Mouse (Mus musculus): ENCODE results near the gene Sdk2. TPM values are rescaled to one million over a fixed set of nuclear protein-coding genes. Genes with fewer than 3 reads are reported as not detected.

The Sdk2 gene
- total and polyA plus RNA-seq, 3 experiments, result 0.13 TPM; not detected in 2

GRCm38 (mm10) chr11:113970026-113970425 is 96.8 kb downstream of the Sdk2 start:
- Histone ChIP-seq H3K4me3 (ENCODE audit: control insufficient read depth in 1 of 2, insufficient read depth in 1 of 2, low read depth in 2 of 2, low read length in 2 of 2) (no peak overlapping the region), H3K4me1 (ENCODE audit: control insufficient read depth in 1 of 2, insufficient read depth in 2 of 2, low read length in 2 of 2) (no peaks in the 10 kb centered on the region), H3K9ac (ENCODE audit: control insufficient read depth, low read depth, low read length, poor library complexity, severe bottlenecking) (no peak overlapping the region), H3K27ac (ENCODE audit: control insufficient read depth, low read depth, low read length) (no peak overlapping the region), H3K27me3 (ENCODE audit: control insufficient read depth in 1 of 2, insufficient read depth in 2 of 2, low read length in 2 of 2) (no peaks in the 10 kb centered on the region), H3K79me2 (ENCODE audit: control insufficient read depth, insufficient read depth, low read length, poor library complexity) (no peaks in the 10 kb centered on the region), H3K9me3 (replicated peaks; ENCODE audit: insufficient read depth, low read length) (no peaks in the 10 kb centered on the region), H3K36me3 (ENCODE audit: control insufficient read depth in 1 of 2, insufficient read depth in 2 of 2, low read length in 2 of 2) (no peaks in the 10 kb centered on the region)
- DNase-seq (ENCODE audit: low read depth, low spot score), result no peak
- TF ChIP-seq USF1 (IDR thresholded peaks at IDR 0.05; ENCODE audit: low read depth, low read length), result no peak
- TF ChIP-seq BHLHE40 (IDR thresholded peaks at IDR 0.05; ENCODE audit: borderline replicate concordance, low read depth, low read length), result no peak
- TF ChIP-seq TAL1 (IDR thresholded peaks at IDR 0.05; ENCODE audit: low read length), result no peak
- no peak for TF ChIP-seq TBP (IDR thresholded peaks at IDR 0.05; ENCODE audit: low read depth, low read length)
- TF ChIP-seq RCOR1 (IDR thresholded peaks at IDR 0.05; ENCODE audit: low read depth, low read length), result no peak

- no peaks in the 10 kb centered on the region for H3K36me3 ChIP-seq (ENCODE audit: control insufficient read depth in 1 of 2, insufficient read depth in 2 of 2, low read length in 2 of 2)
- no peak for TF ChIP-seq MAZ (IDR thresholded peaks at IDR 0.05; ENCODE audit: low read depth, low read length)
- TF ChIP-seq NRF1 (IDR thresholded peaks at IDR 0.05; ENCODE audit: insufficient read depth, low read depth, low read length, poor library complexity, severe bottlenecking), result no peak
- no peak for TF ChIP-seq USF2 (IDR thresholded peaks at IDR 0.05; ENCODE audit: borderline replicate concordance in 1 of 2, insufficient read depth in 1 of 2, low read depth in 1 of 2, low read length in 2 of 2)
- no peak for TF ChIP-seq MXI1 (IDR thresholded peaks at IDR 0.05; ENCODE audit: low read depth, low read length)
- TF ChIP-seq BHLHE40 (IDR thresholded peaks at IDR 0.05; ENCODE audit: borderline replicate concordance, low read depth, low read length), result no peak
- no peak for TF ChIP-seq MYC (IDR thresholded peaks at IDR 0.05; ENCODE audit: low read depth, low read length)
- TF ChIP-seq SIN3A (IDR thresholded peaks at IDR 0.05; ENCODE audit: low read length), result no peak
- no peak for TF ChIP-seq CHD1 (IDR thresholded peaks at IDR 0.05; ENCODE audit: low read depth, low read length)
- no peak for TF ChIP-seq NELFE (IDR thresholded peaks at IDR 0.05; ENCODE audit: low read depth, low read length)
- TF ChIP-seq SMC3 (IDR thresholded peaks at IDR 0.05; ENCODE audit: low read depth, low read length), result no peak
- TF ChIP-seq UBTF (IDR thresholded peaks at IDR 0.05; ENCODE audit: borderline replicate concordance, insufficient read depth, low read depth, low read length), result no peak
- no peak for TF ChIP-seq ZC3H11A (IDR thresholded peaks at IDR 0.05; ENCODE audit: low read depth, low read length)
- TF ChIP-seq ZMIZ1 (IDR thresholded peaks at IDR 0.05; ENCODE audit: low read depth, low read length), result no peak
- TF ChIP-seq TBP (IDR thresholded peaks at IDR 0.05; ENCODE audit: low read depth, low read length), result no peak
- no peak for TF ChIP-seq E2F4 (IDR thresholded peaks at IDR 0.05; ENCODE audit: borderline replicate concordance, low read depth, low read length)
- no peak for DNase-seq (ENCODE audit: low read depth, low spot score)
- H3K9ac ChIP-seq (ENCODE audit: control insufficient read depth, low read depth, low read length, poor library complexity, severe bottlenecking), result no peak overlapping the region
- no peak overlapping the region for H3K4me3 ChIP-seq (ENCODE audit: control insufficient read depth in 1 of 2, insufficient read depth in 1 of 2, low read depth in 2 of 2, low read length in 2 of 2)
- H3K4me1 ChIP-seq (ENCODE audit: control insufficient read depth in 1 of 2, insufficient read depth in 2 of 2, low read length in 2 of 2), result no peaks in the 10 kb centered on the region
- H3K27ac ChIP-seq (ENCODE audit: control insufficient read depth, low read depth, low read length), result no peak overlapping the region
- H3K79me2 ChIP-seq (ENCODE audit: control insufficient read depth, insufficient read depth, low read length, poor library complexity), result no peaks in the 10 kb centered on the region
- no peaks in the 10 kb centered on the region for H3K27me3 ChIP-seq (ENCODE audit: control insufficient read depth in 1 of 2, insufficient read depth in 2 of 2, low read length in 2 of 2)
- no peaks in the 10 kb centered on the region for H3K9me3 ChIP-seq (replicated peaks; ENCODE audit: insufficient read depth, low read length)
Measured at GRCm38 (mm10) chr11:113965214-113965613, 101.6 kb downstream of the Sdk2 start.
